Comparison of ENCODE assay signal across 12 mouse cellular contexts in the genomic region with DNA sequence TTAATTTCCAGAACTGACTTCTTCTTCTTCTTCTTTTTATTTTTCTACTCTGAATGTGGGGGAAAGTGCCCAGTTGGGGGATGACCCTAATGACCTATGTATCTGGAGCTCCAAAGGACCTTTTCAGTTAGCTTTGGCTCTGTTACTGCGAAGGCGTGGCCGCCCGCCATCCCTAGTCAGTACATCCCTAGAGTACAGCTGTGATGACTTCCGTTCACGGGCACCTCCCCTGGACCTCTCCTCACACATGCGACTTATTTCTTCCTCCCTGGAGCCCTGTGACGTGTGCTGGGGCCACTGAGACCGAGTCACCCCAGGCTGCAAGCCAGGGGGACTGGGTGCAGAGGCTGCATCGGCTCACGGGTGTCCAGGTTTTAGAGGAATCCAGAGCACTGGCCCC. TPM values are rescaled to one million over a fixed set of nuclear protein-coding genes. Genes with fewer than 3 reads are reported as not detected.
DNase-seq lines count a peak whose midpoint lies in the region; ATAC-seq and TF ChIP-seq lines count a peak whose summit lies in the region.
"Had no signal": no experiment of that assay in that cellular context is flagged by ENCODE, and none has a peak within 500 bp of the region (broad histone marks: within the 10 kb centered on the region; RNA-seq: fewer than 3 reads in every experiment).

No protein-coding gene starts in this region.

- H3K27ac ChIP-seq in lung, embryonic 15.5 days, result peak overlapping the region; percentile 93
- H3K27ac ChIP-seq in heart, postnatal 0 days (ENCODE audit: low read depth), result peak overlapping the region; percentile 93
- H3K27ac ChIP-seq in limb, embryonic 11.5 days (replicated peaks; ENCODE audit: low read depth, low read length), result peak overlapping the region; percentile 87; the same call in 1 of the 2 replicates

- H3K4me2 ChIP-seq in lung, embryonic 15.5 days, result peak overlapping the region; percentile 52
- no peak overlapping the region; the same call in 1 of the 2 replicates for H3K4me2 ChIP-seq in heart, postnatal 0 days (ENCODE audit: low read depth, low read length)
- no peak overlapping the region for H3K4me2 ChIP-seq in limb, embryonic 11.5 days (ENCODE audit: low read depth, severe bottlenecking)

- H3K27me3 ChIP-seq in lung, embryonic 15.5 days, result peaks cover 38% of the 10 kb centered on the region; the same call in 1 of the 2 replicates
- H3K27me3 ChIP-seq in heart, postnatal 0 days (ENCODE audit: control insufficient read depth, insufficient read depth, low read length), result 0 out of 2 replicates have a peak, but pooled peaks cover 6% of the 10 kb centered on the region
- no peaks in the 10 kb centered on the region for H3K27me3 ChIP-seq in limb, embryonic 11.5 days (ENCODE audit: control insufficient read depth, insufficient read depth, low read length)
- H3K27me3 ChIP-seq: hindbrain, embryonic 12.5 days had no signal

- peaks cover 51% of the 10 kb centered on the region for H3K4me1 ChIP-seq in lung, embryonic 15.5 days
- H3K4me1 ChIP-seq in heart, postnatal 0 days (ENCODE audit: control insufficient read depth, insufficient read depth), result peaks cover 14% of the 10 kb centered on the region
- H3K4me1 ChIP-seq in limb, embryonic 11.5 days (ENCODE audit: control insufficient read depth, insufficient read depth, low read length), result peaks cover 38% of the 10 kb centered on the region

- TF ChIP-seq CTCF in heart, postnatal 0 days (IDR thresholded peaks at IDR 0.05; ENCODE audit: low read depth), result no peak

- whole genome bisulfite sequencing in lung, embryonic 15.5 days, result 62% methylated on average over 11 of the region's 11 CpGs
- 72% methylated on average over 11 of the region's 11 CpGs for WGBS in heart, postnatal 0 days
- 92% methylated on average over 11 of the region's 11 CpGs for WGBS in limb, embryonic 11.5 days

- no peak for ATAC-seq in lung, embryonic 15.5 days (ENCODE audit: borderline replicate concordance, extremely low read depth, low FRiP score, low TSS enrichment)
- no peak for ATAC-seq in heart, postnatal 0 days (ENCODE audit: insufficient read depth, low read depth)
- no peak for ATAC-seq in limb, embryonic 11.5 days (ENCODE audit: insufficient number of reproducible peaks, low FRiP score, low TSS enrichment, low read depth)
- no peak for ATAC-seq in megakaryocyte progenitor cell, adult 5-6 weeks (replicated peaks; ENCODE audit: poor library complexity)
- ATAC-seq: activated CD4-positive, CD25-positive, alpha-beta regulatory T cell, adult 4 months had no signal

- peak; percentile 98 for DNase-seq in heart, adult 11 months
- DNase-seq in heart, adult 8-10 months (ENCODE audit: low spot score), result no peak
- no peak for DNase-seq in lung, adult 18-20 months
- no peak for DNase-seq in heart, postnatal 0 days (ENCODE audit: low spot score)
- no peak for DNase-seq in limb, embryonic 11.5 days (ENCODE audit: low spot score)
- no peak for DNase-seq in cerebellum, adult 9-10 months
- DNase-seq: layer of hippocampus, postnatal 36 days; thymus, adult 18-20 months had no signal

- H3K4me3 ChIP-seq in lung, embryonic 15.5 days, result peak overlapping the region; percentile 29
- no peak overlapping the region for H3K4me3 ChIP-seq in heart, postnatal 0 days (ENCODE audit: low read depth, low read length)
- no peak overlapping the region for H3K4me3 ChIP-seq in limb, embryonic 11.5 days (ENCODE audit: low read depth, low read length)
- H3K4me3 ChIP-seq: hindbrain, embryonic 12.5 days had no signal

- TF ChIP-seq EP300 in heart, postnatal 0 days (IDR thresholded peaks at IDR 0.05; ENCODE audit: low read depth), result no peak

- no peak overlapping the region for H3K9ac ChIP-seq in lung, embryonic 15.5 days
- no peak overlapping the region for H3K9ac ChIP-seq in heart, postnatal 0 days (replicated peaks; ENCODE audit: low read depth, low read length)
- H3K9ac ChIP-seq in limb, embryonic 11.5 days (ENCODE audit: low read length), result no peak overlapping the region
- H3K9ac ChIP-seq: hindbrain, embryonic 12.5 days had no signal

- H3K36me3 ChIP-seq in lung, embryonic 15.5 days, result no peaks in the 10 kb centered on the region; the same call in 1 of the 2 replicates
- H3K36me3 ChIP-seq in heart, postnatal 0 days (replicated peaks; ENCODE audit: control insufficient read depth, insufficient read depth, low read length), result no peaks in the 10 kb centered on the region
- no peaks in the 10 kb centered on the region; the same call in 1 of the 2 replicates for H3K36me3 ChIP-seq in limb, embryonic 11.5 days (ENCODE audit: control insufficient read depth, insufficient read depth, low read length)
- H3K36me3 ChIP-seq: hindbrain, embryonic 12.5 days had no signal

- no peaks in the 10 kb centered on the region for H3K9me3 ChIP-seq in lung, embryonic 15.5 days
- H3K9me3 ChIP-seq in heart, postnatal 0 days (replicated peaks; ENCODE audit: control insufficient read depth, low read length), result no peaks in the 10 kb centered on the region
- no peaks in the 10 kb centered on the region for H3K9me3 ChIP-seq in limb, embryonic 11.5 days (ENCODE audit: control insufficient read depth, low read length)
- H3K9me3 ChIP-seq: hindbrain, embryonic 12.5 days had no signal

RNA-seq across cellular contexts. Expression of a gene that starts 59.5 kb away (rescaled TPM):
- total RNA-seq in heart, adult 8-10 months (2022), result 100 to 1,000 TPM; 101 to 124 (median 116) TPM
- 31.1 and 48.4 TPM in 2 replicates for polyA plus RNA-seq in lung, embryonic 15.5 days (2015; fragmentation: Nextera tagmentation; extraction: Ambion mirVana)
- total RNA-seq in heart, postnatal 0 days (2014; rRNA removed; ENCODE audit: low replicate concordance), result 140 and 238 TPM in 2 replicates
- 35.4 and 35.7 TPM in 2 replicates for polyA plus RNA-seq in heart, postnatal 0 days (2015; fragmentation: Nextera tagmentation; extraction: Ambion mirVana)
- 38.0 and 39.0 TPM in 2 replicates for polyA plus RNA-seq in limb, embryonic 11.5 days (2014; fragmentation: Nextera tagmentation; extraction: Ambion mirVana)
- 6.2 and 7.3 TPM in 2 replicates for total RNA-seq in megakaryocyte progenitor cell, adult 5-6 weeks (2015)
- total RNA-seq in megakaryocyte progenitor cell, adult 5-6 weeks (2017), result 2.9 and 3.2 TPM in 2 replicates

Comparison
In these comparisons a context has a peak if more than half of its experiments do, and no peak if none do; other contexts are left out.
1. RNA of a gene that starts 59.5 kb away (total RNA-seq): 140 to 238 TPM in heart, postnatal 0 days and 101 to 124 TPM in heart, adult 8-10 months; 2.9 to 7.3 TPM in megakaryocyte progenitor cell, adult 5-6 weeks; every median in the first group is over 10 times any median in the second.
2. Peak in every context shown above with its lines, with median percentiles within 50 percentile points of each other: H3K27ac ChIP-seq.